Mouse (Mus musculus) mesoderm, embryonic 11.5 days (tissue): ENCODE measurements around the gene Rnf4.

Experiments used
- DNase-seq: peaks from one replicate; pipeline ENCODE4 v3.0.0-alpha.2; 2012; ENCODE audit warnings: low read depth, low spot score

Rnf4 gene

GRCm38 (mm10) chr5:34336775-34337450 is 824 bp downstream of the Rnf4 start:
- peak; percentile 83 for DNase-seq

GRCm38 (mm10) chr5:34340246-34340645 is 4.2 kb downstream of the Rnf4 start:
- DNase-seq, result no peak

- DNase-seq, result no peak
These were observed 16.1 kb downstream of the Rnf4 start for GRCm38 (mm10) chr5:34352084-34352631.

GRCm38 (mm10) chr5:34360261-34360660 is 24.2 kb downstream of the Rnf4 start:
- no peak for DNase-seq

GRCm38 (mm10) chr5:34363115-34363514 is 27.0 kb downstream of the Rnf4 start:
- no peak for DNase-seq

GRCm38 (mm10) chr5:34368551-34369290 is 32.6 kb downstream of the Rnf4 start:
- DNase-seq, result no peak

GRCm38 (mm10) chr5:34369341-34370021 is 33.4 kb downstream of the Rnf4 start, which contains the start of gene Fam193a:
Gene Fam193a (plus strand): TSS chr5:34369933.
- peak; percentile 96 for DNase-seq

- DNase-seq, result peak; percentile 25
These were observed 34.1 kb downstream of the Rnf4 start for GRCm38 (mm10) chr5:34370022-34370823.

- DNase-seq, result no peak
These were observed 34.8 kb downstream of the Rnf4 start for GRCm38 (mm10) chr5:34370840-34371239.

GRCm38 (mm10) chr5:34372141-34372540 is 36.1 kb downstream of the Rnf4 start:
- DNase-seq, result no peak

GRCm38 (mm10) chr5:34372541-34372940 is 36.5 kb downstream of the Rnf4 start:
- no peak for DNase-seq

- DNase-seq, result no peak
These were observed 42.7 kb downstream of the Rnf4 start for GRCm38 (mm10) chr5:34378787-34379186.

- DNase-seq, result no peak
These were observed 45.6 kb downstream of the Rnf4 start for GRCm38 (mm10) chr5:34381700-34382099.

- no peak for DNase-seq
These were observed 49.5 kb downstream of the Rnf4 start for GRCm38 (mm10) chr5:34385616-34386015.

GRCm38 (mm10) chr5:34386744-34387143 is 50.7 kb downstream of the Rnf4 start:
- no peak for DNase-seq

GRCm38 (mm10) chr5:34393251-34393650 is 57.2 kb downstream of the Rnf4 start:
- no peak for DNase-seq

GRCm38 (mm10) chr5:34395347-34395746 is 59.3 kb downstream of the Rnf4 start:
- no peak for DNase-seq

- no peak for DNase-seq
These were observed 59.9 kb downstream of the Rnf4 start for GRCm38 (mm10) chr5:34395850-34396540.

- no peak for DNase-seq
These were observed 61.8 kb downstream of the Rnf4 start for GRCm38 (mm10) chr5:34397866-34398265.

- DNase-seq, result no peak
These were observed 62.2 kb downstream of the Rnf4 start for GRCm38 (mm10) chr5:34398326-34398725.
